Mouse (Mus musculus): ENCODE data around the gene Bhlhb9.
"Not testable (repeated sequence)": the region's sequence is repeated elsewhere in the genome, so short reads cannot be mapped to it uniquely, and the experiment has no call there.

Bhlhb9 gene

DNA sequence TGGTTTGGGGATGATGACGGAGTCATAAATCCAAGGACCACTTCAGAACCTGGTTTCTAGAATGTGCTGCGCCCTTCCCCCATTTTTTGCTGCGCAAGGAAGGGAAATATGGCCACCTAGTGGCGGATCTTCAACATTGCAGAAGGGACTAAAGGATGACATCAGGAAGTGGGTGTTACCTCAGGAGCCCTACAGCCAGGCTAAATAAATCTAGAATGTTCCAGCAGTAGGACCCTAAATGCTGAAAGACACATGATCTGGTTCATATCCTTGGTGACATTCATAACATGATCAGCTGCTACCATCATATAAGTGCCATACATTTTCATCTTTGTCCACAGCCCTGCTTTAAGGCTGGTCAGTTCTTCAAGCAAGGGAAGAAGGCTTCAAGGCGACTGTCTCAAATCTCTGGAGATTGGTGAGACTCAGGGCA, at the start of gene Bhlhb9:
Bhlhb9 (plus strand) TSS at position 383 of the 433 bp plus-strand sequence.
- not testable (repeated sequence) for DNase-seq (ENCODE audit: low spot score)

DNA sequence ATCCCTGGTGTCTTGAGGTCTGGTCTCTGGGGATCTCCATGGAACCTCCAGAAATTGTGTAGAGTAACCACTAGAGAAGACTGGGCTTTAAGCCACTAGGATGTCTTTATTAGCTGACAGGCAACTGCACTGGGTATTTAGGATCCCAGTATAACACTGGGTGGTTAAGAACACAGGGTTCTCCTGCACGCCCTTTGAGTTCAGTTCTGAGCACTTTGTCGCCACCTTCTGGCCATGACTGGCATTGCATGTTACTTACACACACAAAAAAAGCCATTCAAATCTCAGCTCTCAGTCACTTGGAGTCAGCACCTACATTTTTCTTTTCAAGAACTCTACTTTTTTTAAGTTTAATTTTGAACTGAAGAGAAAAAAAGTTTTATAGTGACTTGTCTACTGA, 44.6 kb upstream of the Bhlhb9 start:
- DNase-seq (ENCODE audit: low spot score): peak; percentile 20

DNA sequence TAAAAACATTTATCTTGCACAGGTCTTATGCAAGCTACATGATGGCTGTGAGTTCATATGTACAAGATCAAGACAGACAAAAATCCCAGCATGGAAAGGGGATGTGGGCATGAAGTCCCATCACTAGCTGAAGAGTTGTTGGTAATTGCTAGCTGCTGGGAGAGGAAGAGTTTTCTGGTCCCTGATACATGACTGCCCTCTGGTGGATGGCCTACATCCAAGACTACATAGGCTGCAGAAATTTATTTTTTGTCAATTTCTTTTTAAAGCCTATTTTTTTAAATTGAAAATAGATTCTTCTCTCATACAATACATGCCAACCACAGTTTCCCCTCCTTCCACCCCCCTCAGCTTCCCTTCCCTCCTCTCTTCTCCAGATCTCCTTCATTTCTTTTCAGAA, 35.7 kb upstream of the Bhlhb9 start:
- no peak for DNase-seq (ENCODE audit: low spot score)

GRCm38 (mm10) chrX:135768043-135768548, 29.3 kb upstream of the Bhlhb9 start:
- DNase-seq (ENCODE audit: low spot score): no peak

DNA sequence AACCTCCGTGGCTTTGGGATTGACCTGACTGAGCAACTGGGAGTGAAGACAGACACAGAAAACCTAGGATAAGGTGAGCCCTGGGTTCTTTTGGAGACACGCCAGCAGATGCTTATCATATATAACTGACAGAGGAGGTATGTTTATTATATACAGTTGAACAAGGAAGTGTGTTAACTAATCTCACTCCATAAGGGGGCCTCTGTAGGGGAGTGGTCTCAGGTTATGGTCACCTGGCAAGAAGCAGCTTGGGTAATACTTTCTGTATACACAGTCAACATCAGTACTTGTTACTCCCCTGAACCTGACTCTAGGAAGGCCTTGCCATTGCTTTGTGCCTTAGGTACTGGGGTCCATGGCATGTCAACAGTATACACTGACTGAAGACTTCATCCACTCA, 28.8 kb upstream of the Bhlhb9 start:
- DNase-seq (ENCODE audit: low spot score): no peak

- no peak for DNase-seq (ENCODE audit: low spot score)
Observed at GRCm38 (mm10) chrX:135791536-135791935, 5.9 kb upstream of the Bhlhb9 start.

DNA sequence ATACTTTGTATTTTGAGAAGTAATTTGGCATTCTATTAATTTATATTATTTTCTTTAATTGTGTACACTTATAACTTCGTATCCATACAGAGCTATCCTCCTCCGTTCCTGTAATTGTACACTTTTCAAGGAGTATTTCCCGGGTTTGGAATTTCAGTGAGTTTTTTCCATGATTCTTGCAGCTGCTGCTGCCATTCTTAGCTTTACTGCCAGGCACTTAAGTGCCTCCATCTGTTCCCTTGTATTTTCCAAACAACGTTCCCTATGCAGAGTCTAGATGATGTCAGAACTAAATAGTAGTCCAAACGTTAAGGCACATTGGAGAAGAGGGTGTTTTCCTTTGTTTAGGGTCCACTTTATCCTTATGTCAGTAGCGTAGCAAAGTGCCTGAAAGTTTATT, 5.1 kb upstream of the Bhlhb9 start:
- DNase-seq (ENCODE audit: low spot score): no peak

- DNase-seq (ENCODE audit: low spot score): peak; percentile 60
Observed at GRCm38 (mm10) chrX:135795591-135796304, 1.6 kb upstream of the Bhlhb9 start.

GRCm38 (mm10) chrX:135796305-135797211, 836 bp upstream of the Bhlhb9 start:
- not testable (repeated sequence) for DNase-seq (ENCODE audit: low spot score)

DNA sequence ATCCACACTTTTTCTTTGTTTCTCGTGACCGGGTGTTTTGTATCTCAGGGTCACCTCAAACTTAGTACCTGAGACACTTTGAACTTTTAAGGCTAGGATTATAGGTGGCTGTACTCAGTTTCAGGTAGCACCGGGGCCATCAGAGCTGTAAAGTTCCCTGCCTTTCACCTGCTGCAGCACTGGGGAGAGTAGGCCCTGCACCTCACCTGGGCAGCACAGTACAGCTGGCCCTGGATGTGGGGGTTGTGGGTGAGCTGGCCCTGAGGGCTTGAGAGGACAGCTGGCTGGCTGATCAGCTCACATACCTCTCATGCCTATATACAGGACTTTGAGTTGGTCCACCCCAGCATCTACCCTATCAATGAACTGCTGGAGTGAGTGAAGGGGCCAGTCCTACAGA, 6.8 kb downstream of the Bhlhb9 start:
- no peak for DNase-seq (ENCODE audit: low spot score)

- no peak for DNase-seq (ENCODE audit: low spot score)
Observed at GRCm38 (mm10) chrX:135805780-135806179, 8.4 kb downstream of the Bhlhb9 start.

- DNase-seq (ENCODE audit: low spot score): not testable (repeated sequence)
Observed at GRCm38 (mm10) chrX:135835896-135836295, 38.5 kb downstream of the Bhlhb9 start.

GRCm38 (mm10) chrX:135837896-135838295, 40.5 kb downstream of the Bhlhb9 start:
- DNase-seq (ENCODE audit: low spot score): no peak

GRCm38 (mm10) chrX:135838521-135839360, 41.3 kb downstream of the Bhlhb9 start, which contains the start of gene Gprasp2:
Gene Gprasp2 (plus strand): TSS chrX:135839034.
- DNase-seq (ENCODE audit: low spot score): peak; percentile 56

GRCm38 (mm10) chrX:135839397-135840391, 42.3 kb downstream of the Bhlhb9 start:
- DNase-seq (ENCODE audit: low spot score): not testable (repeated sequence)

- DNase-seq (ENCODE audit: low spot score): peak; percentile 44
Observed at GRCm38 (mm10) chrX:135866806-135867205, 69.4 kb downstream of the Bhlhb9 start.

DNA sequence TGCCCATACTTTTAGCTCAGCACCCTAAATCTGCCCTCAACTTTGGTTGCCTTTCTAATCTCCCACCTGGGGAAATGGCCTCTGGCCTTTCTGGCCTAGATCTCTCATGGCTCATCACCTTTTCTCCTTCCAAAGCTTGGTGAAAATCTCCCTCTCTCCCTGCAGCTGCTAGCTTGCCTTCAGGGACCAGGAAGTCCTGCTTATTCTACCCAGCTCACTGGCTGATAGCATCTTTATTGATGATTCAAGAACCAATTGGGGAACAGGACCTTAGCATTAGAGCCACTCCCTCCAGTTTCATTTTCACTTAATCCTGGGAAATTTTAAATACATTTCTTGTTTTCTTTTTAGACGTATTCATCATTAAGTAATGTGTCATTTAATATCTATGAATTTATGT, 79.3 kb downstream of the Bhlhb9 start:
- DNase-seq (ENCODE audit: low spot score): no peak

- no peak for DNase-seq (ENCODE audit: low spot score)
Observed at GRCm38 (mm10) chrX:135879626-135880025, 82.2 kb downstream of the Bhlhb9 start.

DNA sequence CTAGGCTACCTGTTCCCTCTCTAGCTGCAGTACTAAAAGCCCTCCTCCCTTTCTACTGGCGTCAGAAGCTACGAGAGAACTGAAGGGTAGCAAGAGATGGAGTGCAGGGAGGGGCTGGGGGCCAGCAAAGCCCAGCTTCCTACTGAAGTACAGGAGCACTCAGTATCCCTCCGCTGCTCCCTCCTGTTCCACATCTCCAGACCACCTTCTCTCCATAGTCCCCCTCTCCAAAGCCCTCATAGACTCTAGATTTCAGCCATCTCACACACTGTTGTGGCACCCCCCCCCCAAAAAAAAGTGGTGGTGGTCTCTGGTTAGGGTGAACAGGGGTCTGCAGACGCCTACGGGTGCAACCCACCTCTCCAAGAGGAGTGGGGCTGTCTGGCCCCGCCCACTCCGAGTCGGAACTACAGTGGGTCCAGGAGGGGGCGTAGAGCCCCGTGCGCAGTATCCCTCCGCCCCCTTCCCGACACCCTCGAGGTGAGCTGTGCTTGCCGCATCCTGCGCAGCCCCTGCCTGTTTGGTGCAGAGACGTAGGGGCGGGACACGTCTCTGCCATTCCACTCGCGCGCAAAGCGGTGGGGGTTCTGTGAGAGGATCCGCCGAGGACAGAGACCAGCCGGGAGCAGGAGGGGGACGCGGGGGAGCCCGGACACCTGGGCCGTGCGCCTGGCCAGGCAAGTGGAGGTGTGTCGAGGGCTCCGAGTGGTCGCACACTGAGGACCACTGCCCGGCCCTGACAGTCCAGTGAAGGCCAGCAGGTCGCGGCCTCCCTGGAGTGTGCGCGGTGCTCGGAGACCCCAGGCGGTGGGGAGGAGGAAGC, 88.2 kb downstream of the Bhlhb9 start:
- DNase-seq (ENCODE audit: low spot score): peak; percentile 89

GRCm38 (mm10) chrX:135886234-135886585, 88.8 kb downstream of the Bhlhb9 start:
- DNase-seq (ENCODE audit: low spot score): peak; percentile 19

All from testis, postnatal 14 days (tissue).